Mouse (Mus musculus) kidney, adult 2 months (tissue): Measurements from ENCODE around the gene Rbm10.
A peak's percentile ranks its signal among the peaks of the same experiment; 100 is the strongest.

Experiments used
- CTCF ChIP-seq: fragments of 200-500 bp; conservative IDR thresholded peaks from 2 replicates; pipeline ENCODE4 v1.5.1; 2011; ENCODE audit warnings: low read depth, mild to moderate bottlenecking, control low read depth, low read length, moderate library complexity, mixed read lengths; ENCODE audit not compliant: insufficient read depth, insufficient read length
- POLR2A ChIP-seq: fragments of 200-500 bp; IDR thresholded peaks from one replicate; pipeline ENCODE4 v1.6.1; 2011; ENCODE audit warnings: low read depth, low read length, control low read depth

DNA sequence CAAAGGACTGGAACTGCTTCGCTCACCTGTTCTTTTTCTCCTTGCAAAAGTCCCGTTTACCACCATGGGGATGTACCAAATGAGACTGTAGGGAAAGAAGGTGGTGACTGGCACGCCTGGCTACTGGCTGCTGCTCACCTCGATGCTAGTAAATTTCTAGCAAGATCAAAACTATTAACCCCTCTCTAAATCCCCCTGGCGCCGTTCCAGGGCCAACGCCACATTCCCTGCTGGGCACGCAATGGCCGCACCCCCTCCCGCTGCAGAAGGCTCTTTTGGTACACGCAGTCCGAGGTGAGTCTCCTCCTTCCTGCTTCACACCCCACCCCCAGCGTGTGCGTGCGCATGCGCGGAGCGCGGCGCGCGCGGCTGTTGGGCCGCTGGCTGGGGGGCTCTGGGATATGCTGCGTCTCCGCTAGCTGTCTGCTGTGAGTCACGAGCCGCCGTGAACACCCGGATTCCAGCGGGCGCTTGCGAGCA lies 70.8 kb downstream of the Rbm10 start:
- TF ChIP-seq CTCF: no peak
- peak; percentile 28 for TF ChIP-seq POLR2A
